Mouse (Mus musculus) liver, postnatal 0 days (tissue): Measurements from ENCODE around the gene Cux2. TPM values are rescaled to one million over a fixed set of nuclear protein-coding genes. Genes with fewer than 3 reads are reported as not detected.

Experiments
- ATAC-seq: fragments of 200-750 bp; cut with Nextera tagmentation; 2 replicates; pipeline ENCODE4 v1.8.0; 2017; ENCODE audit warnings: mild to moderate bottlenecking, moderate library complexity
- DNase-seq: peaks from one replicate; pipeline ENCODE4 v3.0.0-alpha.2; 2016
- H3K27ac ChIP-seq: fragments of 300-500 bp; sonication (generic); 2 replicates; pipeline ENCODE4 v1.5.1; 2014; ENCODE audit warnings: antibody characterized with exemption, moderate library complexity, mild to moderate bottlenecking, low read depth
- H3K27me3 ChIP-seq: fragments of 300-500 bp; sonication (generic); 2 replicates; pipeline ENCODE4 v1.6.1; 2014; ENCODE audit warnings: low read length, control low read depth, mixed read lengths; ENCODE audit not compliant: insufficient read depth
- H3K36me3 ChIP-seq: fragments of 300-500 bp; sonication (generic); replicated peaks from 2 replicates; pipeline ENCODE4 v1.6.1; 2014; ENCODE audit warnings: mild to moderate bottlenecking, control low read depth, low read length, moderate library complexity, mixed read lengths; ENCODE audit not compliant: insufficient read depth
- H3K4me1 ChIP-seq: fragments of 300-500 bp; sonication (generic); 2 replicates; pipeline ENCODE4 v1.6.1; 2014; ENCODE audit warnings: antibody characterized with exemption, mild to moderate bottlenecking, control low read depth; ENCODE audit not compliant: insufficient read depth
- H3K4me2 ChIP-seq: fragments of 300-500 bp; sonication (generic); 2 replicates; pipeline ENCODE4 v1.6.1; 2014; ENCODE audit warnings: low read depth, mild to moderate bottlenecking, low read length, moderate library complexity, mixed read lengths
- H3K4me3 ChIP-seq: fragments of 300-500 bp; sonication (generic); 2 replicates; pipeline ENCODE4 v1.5.1; 2014; ENCODE audit warnings: low read depth, low read length
- H3K9ac ChIP-seq: fragments of 300-500 bp; sonication (generic); replicated peaks from 2 replicates; pipeline ENCODE4 v1.6.1; 2014; ENCODE audit warnings: mild to moderate bottlenecking, moderate library complexity
- H3K9me3 ChIP-seq: fragments of 300-500 bp; sonication (generic); 2 replicates; pipeline ENCODE4 v1.6.1; 2016; ENCODE audit warnings: mild to moderate bottlenecking, control low read depth, low read length, mixed read lengths
- CTCF ChIP-seq: sonication (generic); IDR thresholded peaks from 2 replicates; pipeline ENCODE4 v1.5.1; 2016; ENCODE audit warnings: antibody characterized with exemption, low read depth
- EP300 ChIP-seq: IDR thresholded peaks from 2 replicates; pipeline ENCODE4 v1.6.1; 2016; ENCODE audit warnings: antibody characterized with exemption, low read depth, mild to moderate bottlenecking
- WGBS: fragments of 180-500 bp; shearing (Covaris S2); extraction: QIAGEN DNeasy Blood & Tissue Kit; methylation state at CpG from one replicate; pipeline ENCODE4 v1.1.7; 2014; ENCODE audit not compliant: insufficient replicate concordance; 5-methylcytosine and 5-hydroxymethylcytosine counted together
- polyA plus RNA-seq: library from polyadenylated mRNA; unstranded; fragments of >200 nt; fragmentation: Nextera tagmentation; extraction: Ambion mirVana; gene quantifications from 2 replicates; pipeline ENCODE4 v1.2.1, GENCODE M21; 2015

Gene Cux2
- polyA plus RNA-seq, 1 experiment from 2014 or later = 3.5 TPM

- H3K4me2 ChIP-seq = no peak overlapping the region
- DNase-seq (no peak), ATAC-seq (no peak)
- no peaks in the 10 kb centered on the region for H3K9me3 ChIP-seq
- peaks cover 32% of the 10 kb centered on the region for H3K4me1 ChIP-seq
- 21% methylated on average over 4 of the region's 4 CpGs for WGBS
- H3K9ac ChIP-seq = no peak overlapping the region
- H3K27me3 ChIP-seq = peaks cover 8% of the 10 kb centered on the region; the same call in 1 of the 2 replicates
- no peak overlapping the region for H3K4me3 ChIP-seq
- TF ChIP-seq CTCF (no peak), EP300 (no peak)
- H3K36me3 ChIP-seq = no peaks in the 10 kb centered on the region
- no peak overlapping the region for H3K27ac ChIP-seq
These were observed 204.5 kb downstream of the Cux2 start for GRCm38 (mm10) chr5:121845361-121845760.

GRCm38 (mm10) chr5:121843138-121843905 is 206.6 kb downstream of the Cux2 start:
- Histone ChIP-seq H3K4me2 (peak overlapping the region; percentile 93), H3K4me1 (peaks cover 31% of the 10 kb centered on the region), H3K9me3 (no peaks in the 10 kb centered on the region), H3K27ac (no peak overlapping the region), H3K9ac (peak overlapping the region; percentile 57; the same call in 1 of the 2 replicates), H3K4me3 (peak overlapping the region; percentile 56), H3K27me3 (peaks cover 8% of the 10 kb centered on the region; the same call in 1 of the 2 replicates), H3K36me3 (no peaks in the 10 kb centered on the region)
- DNase-seq (peak; percentile 54), ATAC-seq (no peak)
- WGBS = 12% methylated on average over 17 of the region's 17 CpGs
- TF ChIP-seq CTCF (no peak), EP300 (no peak)

- peak overlapping the region; percentile 57 for H3K9ac ChIP-seq
- H3K27me3 ChIP-seq = peaks cover 8% of the 10 kb centered on the region; the same call in 1 of the 2 replicates
- DNase-seq = peak; percentile 88
- H3K4me1 ChIP-seq = peaks cover 30% of the 10 kb centered on the region
- no peaks in the 10 kb centered on the region for H3K36me3 ChIP-seq
- no peaks in the 10 kb centered on the region for H3K9me3 ChIP-seq
- peak overlapping the region; percentile 56 for H3K4me3 ChIP-seq
- no peak for TF ChIP-seq EP300
- peak; percentile 99 for TF ChIP-seq CTCF
- H3K4me2 ChIP-seq = peak overlapping the region; percentile 93
- 2% methylated on average over 31 of the region's 33 CpGs for WGBS
- peak overlapping the region; percentile 39; the same call in 1 of the 2 replicates for H3K27ac ChIP-seq
- peak; percentile 47 for ATAC-seq
These were observed 207.2 kb downstream of the Cux2 start for GRCm38 (mm10) chr5:121842665-121843118.

- 34% methylated on average over 10 of the region's 10 CpGs for WGBS
- DNase-seq = no peak
- H3K27ac ChIP-seq = peak overlapping the region; percentile 39; the same call in 1 of the 2 replicates
- no peaks in the 10 kb centered on the region for H3K9me3 ChIP-seq
- no peaks in the 10 kb centered on the region for H3K36me3 ChIP-seq
- TF ChIP-seq EP300 (no peak), CTCF (no peak)
- H3K27me3 ChIP-seq = peaks cover 8% of the 10 kb centered on the region; the same call in 1 of the 2 replicates
- H3K9ac ChIP-seq = no peak overlapping the region
- no peak for ATAC-seq
- H3K4me2 ChIP-seq = peak overlapping the region; percentile 93
- no peak overlapping the region for H3K4me3 ChIP-seq
- H3K4me1 ChIP-seq = peaks cover 37% of the 10 kb centered on the region
These were observed 207.9 kb downstream of the Cux2 start for GRCm38 (mm10) chr5:121841973-121842372.

- Histone ChIP-seq H3K4me3 (no peak overlapping the region), H3K4me1 (peaks cover 37% of the 10 kb centered on the region), H3K4me2 (no peak overlapping the region), H3K27me3 (peaks cover 8% of the 10 kb centered on the region; the same call in 1 of the 2 replicates), H3K9me3 (no peaks in the 10 kb centered on the region), H3K27ac (peak overlapping the region; percentile 39; the same call in 1 of the 2 replicates), H3K36me3 (no peaks in the 10 kb centered on the region), H3K9ac (no peak overlapping the region)
- WGBS = 87% methylated on average over 9 of the region's 9 CpGs
- ATAC-seq (no peak), DNase-seq (no peak)
- TF ChIP-seq EP300 = no peak
- TF ChIP-seq CTCF = no peak
These were observed 208.4 kb downstream of the Cux2 start for GRCm38 (mm10) chr5:121841516-121841915.

GRCm38 (mm10) chr5:121839128-121839473 is 210.8 kb downstream of the Cux2 start:
- Histone ChIP-seq H3K4me1 (peaks cover 54% of the 10 kb centered on the region), H3K27ac (peak overlapping the region; percentile 100), H3K4me3 (peak overlapping the region; percentile 90), H3K27me3 (peaks cover 6% of the 10 kb centered on the region; the same call in 1 of the 2 replicates), H3K36me3 (no peaks in the 10 kb centered on the region), H3K9me3 (no peaks in the 10 kb centered on the region), H3K4me2 (peak overlapping the region; percentile 92), H3K9ac (peak overlapping the region; percentile 74)
- no peak for TF ChIP-seq CTCF
- no peak for TF ChIP-seq EP300
- WGBS = 26% methylated on average over 7 of the region's 7 CpGs
- no peak for DNase-seq
- ATAC-seq = no peak
